Mouse (Mus musculus): ENCODE measurements around the gene 4930544D05Rik.

- TF ChIP-seq CTCF (IDR thresholded peaks at IDR 0.05; ENCODE audit: borderline replicate concordance, insufficient read depth, low read depth, low read length) (no peak), POLR2A (IDR thresholded peaks at IDR 0.05; ENCODE audit: borderline replicate concordance, insufficient read depth, low read length) (no peak)
These were observed 38.4 kb upstream of the 4930544D05Rik start for GRCm38 (mm10) chr11:70577201-70577600.
